ENCODE assay signal across 11 mouse cellular contexts in the genomic region with DNA sequence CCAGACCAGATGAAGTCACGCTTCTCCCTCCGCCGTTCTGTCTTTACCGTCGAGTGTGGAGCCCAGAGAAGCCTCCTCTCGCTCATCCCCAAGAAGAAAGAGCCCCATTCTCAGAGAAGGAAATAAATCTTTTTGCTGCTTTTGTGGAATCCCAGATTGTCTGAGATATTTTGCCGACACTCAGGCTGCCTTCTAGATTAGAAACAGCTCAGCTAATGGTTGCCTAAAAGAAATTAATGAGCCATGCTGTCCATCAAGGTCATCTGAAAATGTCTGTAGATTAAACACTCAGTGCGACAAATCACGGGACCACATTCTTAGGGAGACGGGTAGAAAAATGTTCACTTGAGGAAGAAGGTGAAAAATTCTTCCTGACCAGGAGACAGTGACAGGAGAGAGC.
"Had no signal": no experiment of that assay in that cellular context is flagged by ENCODE, and none has a peak within 500 bp of the region (broad histone marks: within the 10 kb centered on the region; RNA-seq: fewer than 3 reads in every experiment).

No protein-coding gene starts in this region.

- H3K36me3 ChIP-seq: intestine, embryonic 15.5 days; liver, embryonic 13.5 days; midbrain, embryonic 12.5 days; midbrain, embryonic 15.5 days; neural tube, embryonic 13.5 days had no signal

- ATAC-seq: midbrain, embryonic 15.5 days had no signal

- H3K4me2 ChIP-seq: intestine, embryonic 15.5 days; liver, embryonic 13.5 days; midbrain, embryonic 12.5 days; midbrain, embryonic 15.5 days; neural tube, embryonic 13.5 days had no signal

- H3K9me3 ChIP-seq: intestine, embryonic 15.5 days; liver, embryonic 13.5 days; midbrain, embryonic 12.5 days; midbrain, embryonic 15.5 days; neural tube, embryonic 13.5 days had no signal

- H3K27ac ChIP-seq: intestine, embryonic 15.5 days; layer of hippocampus, adult 2 months; left cerebral cortex, adult 2 months; liver, embryonic 13.5 days; midbrain, embryonic 12.5 days; midbrain, embryonic 15.5 days; neural tube, embryonic 13.5 days had no signal

- H3K4me1 ChIP-seq: liver, embryonic 13.5 days had no signal

- DNase-seq: layer of hippocampus, adult 9-11 months; liver, embryonic 13.5 days; lung, adult 2 months; thymus, adult 18-20 months; thymus, postnatal 4 days had no signal

- H3K4me3 ChIP-seq: intestine, embryonic 15.5 days; layer of hippocampus, adult 2 months; left cerebral cortex, adult 2 months; liver, embryonic 13.5 days; midbrain, embryonic 12.5 days; midbrain, embryonic 15.5 days; neural tube, embryonic 13.5 days had no signal

- H3K9ac ChIP-seq: intestine, embryonic 15.5 days; liver, embryonic 13.5 days; midbrain, embryonic 12.5 days; midbrain, embryonic 15.5 days; neural tube, embryonic 13.5 days had no signal
